Mouse (Mus musculus): ENCODE measurements around the gene 1810049J17Rik.

GRCm38 (mm10) chr15:12284794-12285534, 36.7 kb downstream of the 1810049J17Rik start:
- no peak for TF ChIP-seq CTCF (IDR thresholded peaks at IDR 0.05; ENCODE audit: low read depth)
- TF ChIP-seq EP300 (IDR thresholded peaks at IDR 0.05; ENCODE audit: low read depth) = no peak
